25 mouse cellular contexts compared by ENCODE assay signal in genomic region chr7:105753281-105753680, GRCm38 (mm10). TPM values are rescaled to one million over a fixed set of nuclear protein-coding genes. Genes with fewer than 3 reads are reported as not detected.
DNase-seq lines count a peak whose midpoint lies in the region; ATAC-seq and TF ChIP-seq lines count a peak whose summit lies in the region.
"Had no signal": no experiment of that assay in that cellular context is flagged by ENCODE, and none has a peak within 500 bp of the region (broad histone marks: within the 10 kb centered on the region; RNA-seq: fewer than 3 reads in every experiment).

No protein-coding gene starts in this region.

- no peak overlapping the region for H3K4me3 ChIP-seq in embryonic facial prominence, embryonic 13.5 days
- no peak overlapping the region for H3K4me3 ChIP-seq in embryonic facial prominence, embryonic 10.5 days
- no peak overlapping the region for H3K4me3 ChIP-seq in hindbrain, embryonic 15.5 days
- H3K4me3 ChIP-seq in hindbrain, embryonic 16.5 days (ENCODE audit: low read length) = no peak overlapping the region
- no peak overlapping the region for H3K4me3 ChIP-seq in liver, postnatal 0 days (ENCODE audit: low read depth, low read length)
- no peak overlapping the region for H3K4me3 ChIP-seq in liver, embryonic 11.5 days (ENCODE audit: low read depth, low read length)
- H3K4me3 ChIP-seq in neural tube, embryonic 15.5 days (replicated peaks) = no peak overlapping the region
- H3K4me3 ChIP-seq: embryonic facial prominence, embryonic 15.5 days; heart, embryonic 10.5 days; kidney, embryonic 15.5 days; layer of hippocampus, adult 2 months; left cerebral cortex, adult 2 months; liver, embryonic 15.5 days; stomach, embryonic 15.5 days had no signal

- peak overlapping the region; percentile 21; the same call in 1 of the 2 replicates for H3K9ac ChIP-seq in embryonic facial prominence, embryonic 13.5 days
- no peak overlapping the region for H3K9ac ChIP-seq in hindbrain, embryonic 15.5 days
- no peak overlapping the region for H3K9ac ChIP-seq in hindbrain, embryonic 16.5 days (ENCODE audit: low read depth, low read length)
- H3K9ac ChIP-seq in liver, postnatal 0 days (replicated peaks) = no peak overlapping the region
- H3K9ac ChIP-seq in liver, embryonic 11.5 days (ENCODE audit: low read depth, low read length) = no peak overlapping the region
- no peak overlapping the region for H3K9ac ChIP-seq in neural tube, embryonic 15.5 days (replicated peaks)
- H3K9ac ChIP-seq: embryonic facial prominence, embryonic 15.5 days; kidney, embryonic 15.5 days; liver, embryonic 15.5 days; stomach, embryonic 15.5 days had no signal

- H3K36me3 ChIP-seq in embryonic facial prominence, embryonic 13.5 days = peaks cover 71% of the 10 kb centered on the region
- H3K36me3 ChIP-seq in embryonic facial prominence, embryonic 10.5 days (replicated peaks) = peaks cover 72% of the 10 kb centered on the region
- peaks cover 57% of the 10 kb centered on the region for H3K36me3 ChIP-seq in hindbrain, embryonic 15.5 days
- peaks cover 45% of the 10 kb centered on the region for H3K36me3 ChIP-seq in hindbrain, embryonic 16.5 days (ENCODE audit: control insufficient read depth, insufficient read depth, low read length)
- peaks cover 15% of the 10 kb centered on the region for H3K36me3 ChIP-seq in liver, postnatal 0 days (replicated peaks; ENCODE audit: insufficient read depth, low read length)
- peaks cover 4% of the 10 kb centered on the region; the same call in 1 of the 2 replicates for H3K36me3 ChIP-seq in liver, embryonic 11.5 days (ENCODE audit: control insufficient read depth, insufficient read depth, low read length)
- peaks cover 67% of the 10 kb centered on the region for H3K36me3 ChIP-seq in neural tube, embryonic 15.5 days

- no peak overlapping the region for H3K27ac ChIP-seq in embryonic facial prominence, embryonic 13.5 days
- no peak overlapping the region for H3K27ac ChIP-seq in embryonic facial prominence, embryonic 10.5 days (replicated peaks)
- H3K27ac ChIP-seq in hindbrain, embryonic 15.5 days (replicated peaks) = 0 out of 2 replicates have a peak overlapping the region, but pooled peaks have one; percentile 54
- H3K27ac ChIP-seq in hindbrain, embryonic 16.5 days (ENCODE audit: low read depth, low read length) = no peak overlapping the region
- H3K27ac ChIP-seq in liver, postnatal 0 days (ENCODE audit: low read depth) = no peak overlapping the region
- H3K27ac ChIP-seq in liver, embryonic 11.5 days (ENCODE audit: low read depth, low read length) = no peak overlapping the region
- peak overlapping the region; percentile 76; the same call in 1 of the 2 replicates for H3K27ac ChIP-seq in neural tube, embryonic 15.5 days (replicated peaks)
- H3K27ac ChIP-seq: embryonic facial prominence, embryonic 15.5 days; heart, embryonic 10.5 days; liver, embryonic 15.5 days; stomach, embryonic 15.5 days had no signal

- DNase-seq in embryonic facial prominence, embryonic 10.5 days (ENCODE audit: low spot score) = no peak
- peak; percentile 12 for DNase-seq in liver, postnatal 0 days
- DNase-seq in liver, embryonic 11.5 days (ENCODE audit: low spot score) = no peak
- no peak for DNase-seq in neural tube, embryonic 10.5 days (ENCODE audit: extremely low spot score, low spot score)
- DNase-seq: adrenal gland, postnatal 25 days; cerebellum, adult 8-10 months; gastrocnemius, postnatal 14 days; heart, postnatal 36 days; kidney, adult 11 months; kidney, postnatal 36 days; lung, postnatal 36 days; right cerebral cortex, postnatal 25 days had no signal

- TF ChIP-seq CTCF in liver, postnatal 0 days (IDR thresholded peaks at IDR 0.05; ENCODE audit: low read depth) = no peak

- H3K4me2 ChIP-seq in embryonic facial prominence, embryonic 13.5 days = no peak overlapping the region
- H3K4me2 ChIP-seq in hindbrain, embryonic 15.5 days = no peak overlapping the region
- H3K4me2 ChIP-seq in hindbrain, embryonic 16.5 days (ENCODE audit: low read length) = no peak overlapping the region
- H3K4me2 ChIP-seq in liver, postnatal 0 days (ENCODE audit: low read depth, low read length) = no peak overlapping the region
- no peak overlapping the region for H3K4me2 ChIP-seq in liver, embryonic 11.5 days
- no peak overlapping the region for H3K4me2 ChIP-seq in neural tube, embryonic 15.5 days
- H3K4me2 ChIP-seq: embryonic facial prominence, embryonic 15.5 days; kidney, embryonic 15.5 days; liver, embryonic 15.5 days; stomach, embryonic 15.5 days had no signal

- H3K4me1 ChIP-seq in embryonic facial prominence, embryonic 13.5 days = peaks cover 9% of the 10 kb centered on the region
- peaks cover 14% of the 10 kb centered on the region for H3K4me1 ChIP-seq in embryonic facial prominence, embryonic 10.5 days
- peaks cover 17% of the 10 kb centered on the region for H3K4me1 ChIP-seq in hindbrain, embryonic 15.5 days (replicated peaks)
- H3K4me1 ChIP-seq in hindbrain, embryonic 16.5 days (ENCODE audit: control insufficient read depth, insufficient read depth, low read depth, low read length) = peaks cover 5% of the 10 kb centered on the region
- H3K4me1 ChIP-seq in liver, postnatal 0 days (ENCODE audit: insufficient read depth) = peaks cover 18% of the 10 kb centered on the region
- H3K4me1 ChIP-seq in liver, embryonic 11.5 days (replicated peaks; ENCODE audit: control insufficient read depth, insufficient read depth, low read length) = no peaks in the 10 kb centered on the region; the same call in 1 of the 2 replicates
- peaks cover 20% of the 10 kb centered on the region for H3K4me1 ChIP-seq in neural tube, embryonic 15.5 days

- H3K27me3 ChIP-seq in embryonic facial prominence, embryonic 13.5 days = no peaks in the 10 kb centered on the region
- H3K27me3 ChIP-seq in embryonic facial prominence, embryonic 10.5 days (replicated peaks; ENCODE audit: low read depth, poor library complexity, severe bottlenecking) = no peaks in the 10 kb centered on the region
- no peaks in the 10 kb centered on the region for H3K27me3 ChIP-seq in hindbrain, embryonic 15.5 days
- H3K27me3 ChIP-seq in hindbrain, embryonic 16.5 days (replicated peaks; ENCODE audit: control insufficient read depth, insufficient read depth, low read length) = no peaks in the 10 kb centered on the region
- H3K27me3 ChIP-seq in liver, postnatal 0 days (ENCODE audit: insufficient read depth, low read length) = no peaks in the 10 kb centered on the region
- no peaks in the 10 kb centered on the region for H3K27me3 ChIP-seq in liver, embryonic 11.5 days (replicated peaks; ENCODE audit: control insufficient read depth, insufficient read depth, low read length)
- no peaks in the 10 kb centered on the region for H3K27me3 ChIP-seq in neural tube, embryonic 15.5 days (replicated peaks)
- H3K27me3 ChIP-seq: embryonic facial prominence, embryonic 15.5 days; kidney, embryonic 15.5 days; liver, embryonic 15.5 days; stomach, embryonic 15.5 days had no signal

- no peaks in the 10 kb centered on the region for H3K9me3 ChIP-seq in embryonic facial prominence, embryonic 13.5 days
- H3K9me3 ChIP-seq in embryonic facial prominence, embryonic 10.5 days = no peaks in the 10 kb centered on the region
- H3K9me3 ChIP-seq in hindbrain, embryonic 15.5 days = no peaks in the 10 kb centered on the region
- H3K9me3 ChIP-seq in hindbrain, embryonic 16.5 days (ENCODE audit: control insufficient read depth, low read length) = no peaks in the 10 kb centered on the region
- H3K9me3 ChIP-seq in liver, postnatal 0 days (ENCODE audit: low read length) = no peaks in the 10 kb centered on the region
- H3K9me3 ChIP-seq in liver, embryonic 11.5 days (ENCODE audit: control insufficient read depth, low read length) = no peaks in the 10 kb centered on the region
- H3K9me3 ChIP-seq in neural tube, embryonic 15.5 days (replicated peaks) = no peaks in the 10 kb centered on the region
- H3K9me3 ChIP-seq: embryonic facial prominence, embryonic 15.5 days; heart, embryonic 10.5 days; kidney, embryonic 15.5 days; liver, embryonic 15.5 days; stomach, embryonic 15.5 days had no signal

- no peak for ATAC-seq in embryonic facial prominence, embryonic 13.5 days (ENCODE audit: insufficient number of reproducible peaks, insufficient read depth, low FRiP score, low TSS enrichment, low read depth)
- no peak for ATAC-seq in hindbrain, embryonic 15.5 days (ENCODE audit: low FRiP score, low read depth)
- ATAC-seq in hindbrain, embryonic 16.5 days = no peak
- no peak for ATAC-seq in liver, postnatal 0 days
- ATAC-seq in liver, embryonic 11.5 days (replicated peaks; ENCODE audit: low FRiP score) = no peak
- ATAC-seq in neural tube, embryonic 15.5 days (ENCODE audit: low FRiP score) = peak; percentile 11; the same call in 1 of the 2 replicates
- ATAC-seq: CD4-positive, CD25-positive, alpha-beta regulatory T cell, adult 4 months; inflammation-experienced regulatory T-cells, adult 6 months had no signal

- 90% methylated on average over 10 of the region's 10 CpGs for WGBS in embryonic facial prominence, embryonic 13.5 days
- WGBS in embryonic facial prominence, embryonic 10.5 days = 93% methylated on average over 10 of the region's 10 CpGs
- WGBS in hindbrain, embryonic 15.5 days = 91% methylated on average over 10 of the region's 10 CpGs
- WGBS in hindbrain, embryonic 16.5 days = 93% methylated on average over 10 of the region's 10 CpGs
- 81% methylated on average over 8 of the region's 10 CpGs for WGBS in liver, postnatal 0 days (ENCODE audit: insufficient replicate concordance)
- 85% methylated on average over 10 of the region's 10 CpGs for WGBS in liver, embryonic 11.5 days
- WGBS in neural tube, embryonic 15.5 days = 91% methylated on average over 10 of the region's 10 CpGs

- no peak for TF ChIP-seq EP300 in liver, postnatal 0 days (IDR thresholded peaks at IDR 0.05; ENCODE audit: low read depth)

RNA-seq across cellular contexts. Expression of gene Tpp1, which starts 1.2 kb away (rescaled TPM):
- polyA plus RNA-seq in embryonic facial prominence, embryonic 13.5 days (2015; fragmentation: Nextera tagmentation; extraction: Ambion mirVana) = 44.0 and 45.8 TPM in 2 replicates
- 45.0 and 49.2 TPM in 2 replicates for polyA plus RNA-seq in embryonic facial prominence, embryonic 10.5 days (2016; fragmentation: Nextera tagmentation; extraction: Ambion mirVana)
- 45.7 and 46.2 TPM in 2 replicates for polyA plus RNA-seq in hindbrain, embryonic 15.5 days (2015; fragmentation: Nextera tagmentation; extraction: Ambion mirVana)
- polyA plus RNA-seq in hindbrain, embryonic 16.5 days (2015; fragmentation: Nextera tagmentation; extraction: Ambion mirVana) = 56.1 and 58.1 TPM in 2 replicates
- 60.9 and 65.8 TPM in 2 replicates for polyA plus RNA-seq in liver, postnatal 0 days (2015; fragmentation: Nextera tagmentation; extraction: Ambion mirVana)
- polyA plus RNA-seq in liver, embryonic 11.5 days (2014; fragmentation: Nextera tagmentation; extraction: Ambion mirVana) = 77.3 and 80.0 TPM in 2 replicates
- 41.4 and 50.2 TPM in 2 replicates for polyA plus RNA-seq in neural tube, embryonic 15.5 days (2015; fragmentation: Nextera tagmentation; extraction: Ambion mirVana)

RNA-seq across cellular contexts. Expression of gene Taf10, which starts 9.1 kb away (rescaled TPM):
- polyA plus RNA-seq in embryonic facial prominence, embryonic 13.5 days (2015; fragmentation: Nextera tagmentation; extraction: Ambion mirVana) = 126 and 137 TPM in 2 replicates
- polyA plus RNA-seq in embryonic facial prominence, embryonic 10.5 days (2016; fragmentation: Nextera tagmentation; extraction: Ambion mirVana) = 154 and 163 TPM in 2 replicates
- 100 and 110 TPM in 2 replicates for polyA plus RNA-seq in hindbrain, embryonic 15.5 days (2015; fragmentation: Nextera tagmentation; extraction: Ambion mirVana)
- polyA plus RNA-seq in hindbrain, embryonic 16.5 days (2015; fragmentation: Nextera tagmentation; extraction: Ambion mirVana) = 87.5 and 91.0 TPM in 2 replicates
- polyA plus RNA-seq in liver, postnatal 0 days (2015; fragmentation: Nextera tagmentation; extraction: Ambion mirVana) = 104 and 110 TPM in 2 replicates
- polyA plus RNA-seq in liver, embryonic 11.5 days (2014; fragmentation: Nextera tagmentation; extraction: Ambion mirVana) = 229 and 244 TPM in 2 replicates
- 101 and 102 TPM in 2 replicates for polyA plus RNA-seq in neural tube, embryonic 15.5 days (2015; fragmentation: Nextera tagmentation; extraction: Ambion mirVana)

RNA-seq across cellular contexts. Expression of gene Rrp8, which starts 16.1 kb away (rescaled TPM):
- 43.4 and 48.9 TPM in 2 replicates for polyA plus RNA-seq in embryonic facial prominence, embryonic 13.5 days (2015; fragmentation: Nextera tagmentation; extraction: Ambion mirVana)
- polyA plus RNA-seq in embryonic facial prominence, embryonic 10.5 days (2016; fragmentation: Nextera tagmentation; extraction: Ambion mirVana) = 45.3 and 45.4 TPM in 2 replicates
- polyA plus RNA-seq in hindbrain, embryonic 15.5 days (2015; fragmentation: Nextera tagmentation; extraction: Ambion mirVana) = 24.9 and 26.0 TPM in 2 replicates
- 26.3 and 26.4 TPM in 2 replicates for polyA plus RNA-seq in hindbrain, embryonic 16.5 days (2015; fragmentation: Nextera tagmentation; extraction: Ambion mirVana)
- 10.6 and 11.6 TPM in 2 replicates for polyA plus RNA-seq in liver, postnatal 0 days (2015; fragmentation: Nextera tagmentation; extraction: Ambion mirVana)
- 42.3 and 52.3 TPM in 2 replicates for polyA plus RNA-seq in liver, embryonic 11.5 days (2014; fragmentation: Nextera tagmentation; extraction: Ambion mirVana)
- polyA plus RNA-seq in neural tube, embryonic 15.5 days (2015; fragmentation: Nextera tagmentation; extraction: Ambion mirVana) = 27.8 and 28.8 TPM in 2 replicates

RNA-seq across cellular contexts. Expression of gene Ilk, which starts 16.9 kb away (rescaled TPM):
- 253 and 273 TPM in 2 replicates for polyA plus RNA-seq in embryonic facial prominence, embryonic 13.5 days (2015; fragmentation: Nextera tagmentation; extraction: Ambion mirVana)
- 214 and 219 TPM in 2 replicates for polyA plus RNA-seq in embryonic facial prominence, embryonic 10.5 days (2016; fragmentation: Nextera tagmentation; extraction: Ambion mirVana)
- polyA plus RNA-seq in hindbrain, embryonic 15.5 days (2015; fragmentation: Nextera tagmentation; extraction: Ambion mirVana) = 199 and 201 TPM in 2 replicates
- 172 and 211 TPM in 2 replicates for polyA plus RNA-seq in hindbrain, embryonic 16.5 days (2015; fragmentation: Nextera tagmentation; extraction: Ambion mirVana)
- 95.1 and 103 TPM in 2 replicates for polyA plus RNA-seq in liver, postnatal 0 days (2015; fragmentation: Nextera tagmentation; extraction: Ambion mirVana)
- 221 and 231 TPM in 2 replicates for polyA plus RNA-seq in liver, embryonic 11.5 days (2014; fragmentation: Nextera tagmentation; extraction: Ambion mirVana)
- 204 and 227 TPM in 2 replicates for polyA plus RNA-seq in neural tube, embryonic 15.5 days (2015; fragmentation: Nextera tagmentation; extraction: Ambion mirVana)

RNA-seq across cellular contexts. Expression of gene Dchs1, which starts 34.2 kb away (rescaled TPM):
- polyA plus RNA-seq in embryonic facial prominence, embryonic 13.5 days (2015; fragmentation: Nextera tagmentation; extraction: Ambion mirVana) = 21.0 and 21.5 TPM in 2 replicates
- polyA plus RNA-seq in embryonic facial prominence, embryonic 10.5 days (2016; fragmentation: Nextera tagmentation; extraction: Ambion mirVana) = 13.7 and 14.8 TPM in 2 replicates
- 14.3 and 14.8 TPM in 2 replicates for polyA plus RNA-seq in hindbrain, embryonic 15.5 days (2015; fragmentation: Nextera tagmentation; extraction: Ambion mirVana)
- polyA plus RNA-seq in hindbrain, embryonic 16.5 days (2015; fragmentation: Nextera tagmentation; extraction: Ambion mirVana) = 9.8 and 12.3 TPM in 2 replicates
- 0.45 and 0.58 TPM in 2 replicates for polyA plus RNA-seq in liver, postnatal 0 days (2015; fragmentation: Nextera tagmentation; extraction: Ambion mirVana)
- polyA plus RNA-seq in liver, embryonic 11.5 days (2014; fragmentation: Nextera tagmentation; extraction: Ambion mirVana) = 5.0 and 5.8 TPM in 2 replicates
- polyA plus RNA-seq in neural tube, embryonic 15.5 days (2015; fragmentation: Nextera tagmentation; extraction: Ambion mirVana) = 10.0 and 10.8 TPM in 2 replicates
- polyA plus RNA-seq: CD4-positive, CD25-positive, alpha-beta regulatory T cell, adult 4 months had no signal

Comparison
In these comparisons a context has a peak if more than half of its experiments do, and no peak if none do; other contexts are left out.
1. H3K27ac ChIP-seq: peak in hindbrain, embryonic 15.5 days (single experiment) and neural tube, embryonic 15.5 days (single experiment); none in embryonic facial prominence, embryonic 13.5 days (single experiment), embryonic facial prominence, embryonic 10.5 days (single experiment), hindbrain, embryonic 16.5 days (single experiment), liver, postnatal 0 days (single experiment) and liver, embryonic 11.5 days (single experiment).